Mouse (Mus musculus) spleen, adult 2 months (tissue): Measurements from ENCODE around the gene Rgs16. TPM values are rescaled to one million over a fixed set of nuclear protein-coding genes. Genes with fewer than 3 reads are reported as not detected.
"Not testable (repeated sequence)": the region's sequence is repeated elsewhere in the genome, so short reads cannot be mapped to it uniquely, and the experiment has no call there.

ENCODE experiments used
- DNase-seq, 2 experiments: peaks; one replicate each; pipeline versions ENCODE4 v3.0.0 to v3.0.0-alpha.2; 2012 to 2021; ENCODE audit warnings: low spot score in 2 of 2, low read depth in 1 of 2
- H3K27ac ChIP-seq: fragments of 200-500 bp; 2 replicates; pipeline ENCODE4 v1.5.1; 2012; ENCODE audit warnings: low read length, inconsistent platforms; ENCODE audit not compliant: insufficient read depth
- H3K27me3 ChIP-seq: fragments of 200-500 bp; 2 replicates; pipeline ENCODE4 v1.6.1; 2012; ENCODE audit warnings: mild to moderate bottlenecking, moderate library complexity, low read length, inconsistent platforms; ENCODE audit not compliant: control insufficient read depth, insufficient read depth
- H3K36me3 ChIP-seq: fragments of 200-500 bp; 2 replicates; pipeline ENCODE4 v1.6.1; 2012; ENCODE audit warnings: mild to moderate bottlenecking, low read length, inconsistent platforms; ENCODE audit not compliant: control insufficient read depth, insufficient read depth
- H3K4me1 ChIP-seq: fragments of 200-500 bp; 2 replicates; pipeline ENCODE4 v1.6.1; 2011; ENCODE audit warnings: inconsistent platforms; ENCODE audit not compliant: control insufficient read depth, insufficient read depth, insufficient read length
- H3K4me3 ChIP-seq: fragments of 200-500 bp; 2 replicates; pipeline ENCODE4 v1.5.1; 2011; ENCODE audit warnings: mild to moderate bottlenecking, inconsistent platforms; ENCODE audit not compliant: insufficient read depth, insufficient read length; ENCODE audit errors: extremely low read depth
- CTCF ChIP-seq: fragments of 200-500 bp; IDR thresholded peaks from 2 replicates; pipeline ENCODE4 v1.5.1; 2011; ENCODE audit warnings: mild to moderate bottlenecking, inconsistent platforms; ENCODE audit not compliant: insufficient read depth, insufficient read length, insufficient replicate concordance; ENCODE audit errors: extremely low read depth
- POLR2A ChIP-seq: fragments of 200-500 bp; IDR thresholded peaks from 2 replicates; pipeline ENCODE4 v1.6.1; 2011; ENCODE audit warnings: low read depth, low read length, inconsistent platforms
- WGBS: fragments of 180-500 bp; shearing (Covaris S2); methylation state at CpG from one replicate; pipeline ENCODE4 v1.1.7; 2018; 5-methylcytosine and 5-hydroxymethylcytosine counted together
- polyA plus RNA-seq: library from polyadenylated mRNA; depleted of rRNA; stranded (reverse); fragments of >200 nt; gene quantifications from 2 replicates; pipeline ENCODE4 v1.2.3, GENCODE M21; 2012

Gene Rgs16
- polyA plus RNA-seq, 1 experiment, result 0.88 TPM

DNA sequence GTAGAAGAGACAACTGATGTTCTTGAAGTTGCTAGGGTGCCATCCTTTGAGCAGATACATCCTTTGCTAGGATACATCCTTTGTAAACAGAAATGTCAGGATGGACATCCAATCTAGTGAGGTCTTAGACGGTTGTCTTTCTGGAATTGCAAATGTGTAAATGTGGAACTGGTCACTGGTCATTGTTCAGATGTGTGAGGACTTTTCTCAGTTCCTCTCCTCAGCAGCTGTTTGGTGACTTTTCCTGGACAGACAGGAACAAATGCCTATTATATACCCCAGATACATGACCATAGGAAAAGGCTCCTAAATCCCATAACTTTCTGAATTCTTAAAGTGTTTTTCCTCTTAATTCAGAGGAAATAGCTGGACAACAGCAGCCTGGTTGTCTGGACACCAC is 27.1 kb downstream of the Rgs16 start:
- 65% methylated on average over 1 of the region's 1 CpGs for WGBS
- no peak overlapping the region for H3K27ac ChIP-seq

DNA sequence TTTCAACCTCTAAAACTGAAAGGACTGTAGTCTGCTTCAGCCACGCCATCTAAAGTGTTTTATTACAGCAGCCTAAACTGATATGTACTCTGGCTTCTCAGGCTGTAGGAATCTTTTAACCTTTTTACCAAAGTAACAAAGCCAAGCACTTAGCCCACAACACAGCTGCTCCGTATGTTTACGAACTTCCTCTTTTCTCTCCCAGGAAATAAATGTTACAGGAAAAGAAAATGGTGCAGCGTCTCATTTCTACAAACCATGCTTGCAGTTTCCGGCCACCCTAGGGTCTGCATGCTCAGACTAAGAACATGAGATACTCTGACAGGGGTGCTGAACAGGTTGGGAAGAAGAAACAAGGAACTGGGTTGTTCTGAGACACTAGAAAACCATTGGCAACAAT is 28.3 kb downstream of the Rgs16 start:
- no peak overlapping the region for H3K4me3 ChIP-seq
- 17% methylated on average over 5 of the region's 5 CpGs for WGBS
- no peak overlapping the region for H3K27ac ChIP-seq
- no peaks in the 10 kb centered on the region for H3K36me3 ChIP-seq
- TF ChIP-seq CTCF (no peak), POLR2A (no peak)
- no peak for DNase-seq
- H3K4me1 ChIP-seq, result no peaks in the 10 kb centered on the region; the same call in 1 of the 2 replicates
- H3K27me3 ChIP-seq, result no peaks in the 10 kb centered on the region

More for the DNA sequence above, 27.1 kb downstream of the Rgs16 start:
- no peaks in the 10 kb centered on the region; the same call in 1 of the 2 replicates for H3K4me1 ChIP-seq
- TF ChIP-seq CTCF (no peak), POLR2A (no peak)
- peaks cover 3% of the 10 kb centered on the region; the same call in 1 of the 2 replicates for H3K36me3 ChIP-seq
- no peaks in the 10 kb centered on the region for H3K27me3 ChIP-seq
- H3K4me3 ChIP-seq, result no peak overlapping the region
- DNase-seq, result no peak

DNA sequence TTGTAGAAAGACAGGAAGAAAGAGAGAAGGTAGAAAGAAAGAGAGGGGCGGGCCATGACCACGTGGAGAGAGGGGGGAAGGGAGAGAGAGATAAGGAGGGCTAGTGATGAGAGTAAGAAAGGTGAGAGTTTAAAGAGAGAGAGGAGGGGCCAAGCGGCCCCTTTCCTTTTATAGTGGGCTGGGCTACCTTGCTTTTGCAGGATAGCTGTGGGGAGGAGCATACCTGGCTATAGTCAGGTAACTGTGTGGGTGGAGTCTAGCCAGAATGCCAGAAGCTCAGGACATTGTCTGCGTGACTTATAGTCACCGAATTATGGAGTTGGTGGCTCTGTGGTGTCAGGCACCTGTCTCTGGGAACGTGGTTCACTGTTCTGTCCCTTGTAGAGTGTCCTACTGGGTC is 29.4 kb downstream of the Rgs16 start:
- H3K27ac ChIP-seq, DNase-seq: not testable (repeated sequence)
- WGBS, result 77% methylated on average over 6 of the region's 6 CpGs

DNA sequence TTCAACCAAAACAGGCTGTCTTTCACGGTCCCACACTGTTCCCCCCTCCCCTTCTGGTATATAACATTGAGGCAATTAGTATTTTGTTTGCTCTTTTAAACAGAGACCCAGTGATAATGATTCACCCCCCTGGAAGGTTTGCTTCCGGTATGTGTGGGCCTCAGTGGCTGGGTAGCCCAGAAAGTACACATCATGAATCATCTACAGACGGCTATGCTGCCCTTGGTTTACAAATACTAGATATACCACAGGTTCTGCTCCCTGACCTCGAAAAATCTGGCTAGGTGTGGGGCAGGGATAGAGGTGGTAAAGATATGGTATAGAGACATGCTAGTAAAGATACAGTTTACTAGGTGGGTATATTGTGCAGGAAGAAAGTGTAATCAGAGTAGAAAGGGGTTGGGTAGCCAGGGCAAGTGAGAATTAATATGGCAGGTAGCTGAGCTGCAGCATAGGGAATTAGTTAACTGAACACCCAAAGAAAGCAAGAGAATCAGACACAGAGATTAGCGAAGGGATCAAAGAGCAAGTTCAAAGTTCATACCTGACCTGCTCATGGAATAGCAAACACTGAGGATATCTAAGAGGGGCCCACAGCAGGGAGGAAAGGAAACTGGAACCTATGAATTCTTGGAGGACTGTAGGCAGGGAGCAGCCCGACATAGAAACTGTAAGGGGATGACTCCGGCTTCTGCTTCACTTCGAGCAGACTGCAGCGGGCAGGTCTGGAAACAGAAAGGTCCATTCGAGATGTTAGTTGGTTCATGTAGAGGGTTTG is 30.0 kb downstream of the Rgs16 start:
- no peak overlapping the region for H3K27ac ChIP-seq
- no peak for DNase-seq
- 89% methylated on average over 10 of the region's 10 CpGs for WGBS
- no peaks in the 10 kb centered on the region for H3K36me3 ChIP-seq
- no peaks in the 10 kb centered on the region; the same call in 1 of the 2 replicates for H3K4me1 ChIP-seq
- H3K4me3 ChIP-seq, result no peak overlapping the region
- TF ChIP-seq CTCF (no peak), POLR2A (no peak)
- H3K27me3 ChIP-seq, result no peaks in the 10 kb centered on the region

More for the DNA sequence above, 29.4 kb downstream of the Rgs16 start:
- not testable (repeated sequence) for H3K4me1 ChIP-seq, H3K27me3 ChIP-seq, H3K36me3 ChIP-seq, H3K4me3 ChIP-seq

DNA sequence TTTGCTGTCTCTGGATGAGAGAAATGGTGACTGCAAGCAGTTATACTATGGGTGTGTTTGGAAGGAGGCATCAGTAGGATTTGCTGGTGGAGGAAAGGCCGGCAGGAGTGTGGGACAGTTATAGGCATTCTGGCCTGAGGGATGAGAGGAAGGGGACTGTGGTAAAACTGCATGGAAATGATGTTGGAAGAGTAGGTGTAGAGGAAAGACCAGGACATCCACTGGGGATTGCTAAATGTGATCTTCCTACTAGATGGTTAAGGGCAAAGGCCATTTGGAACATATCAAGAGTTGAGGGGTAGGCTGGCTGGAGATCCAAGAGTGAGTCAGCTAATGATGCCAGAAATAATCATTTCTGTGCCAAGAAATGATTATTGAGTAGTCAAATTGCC is 30.6 kb downstream of the Rgs16 start:
- Histone ChIP-seq H3K27me3 (no peaks in the 10 kb centered on the region), H3K4me1 (no peaks in the 10 kb centered on the region; the same call in 1 of the 2 replicates), H3K4me3 (no peak overlapping the region), H3K27ac (no peak overlapping the region), H3K36me3 (no peaks in the 10 kb centered on the region)
- WGBS, result 97% methylated on average over 1 of the region's 1 CpGs
- DNase-seq, result no peak
- no peak for TF ChIP-seq CTCF
- no peak for TF ChIP-seq POLR2A

DNA sequence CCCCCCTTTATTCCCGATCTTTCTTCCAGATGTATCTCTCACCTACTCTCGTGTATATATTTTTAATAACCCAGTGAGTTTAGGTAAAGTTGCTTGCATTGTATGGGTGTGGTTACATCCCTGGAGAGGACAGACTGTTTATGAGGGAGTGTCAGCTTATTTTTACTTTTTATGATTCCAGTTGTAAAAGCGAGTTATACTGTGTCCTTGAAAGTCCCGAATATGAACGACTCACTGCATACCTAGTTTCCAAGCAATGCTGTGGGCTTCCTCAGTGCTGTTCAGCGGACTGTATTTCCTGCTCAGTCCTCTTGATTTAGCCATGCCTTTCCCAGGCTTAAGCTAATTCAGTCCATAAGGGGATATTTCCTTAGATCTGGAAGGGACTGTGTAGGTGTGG is 35.0 kb downstream of the Rgs16 start:
- 78% methylated on average over 6 of the region's 6 CpGs for WGBS
- no peaks in the 10 kb centered on the region for H3K36me3 ChIP-seq
- no peak overlapping the region for H3K27ac ChIP-seq
- H3K4me3 ChIP-seq, result no peak overlapping the region
- no peaks in the 10 kb centered on the region for H3K4me1 ChIP-seq
- H3K27me3 ChIP-seq, result no peaks in the 10 kb centered on the region
- TF ChIP-seq POLR2A, result no peak
- TF ChIP-seq CTCF, result no peak
- DNase-seq, result no peak

DNA sequence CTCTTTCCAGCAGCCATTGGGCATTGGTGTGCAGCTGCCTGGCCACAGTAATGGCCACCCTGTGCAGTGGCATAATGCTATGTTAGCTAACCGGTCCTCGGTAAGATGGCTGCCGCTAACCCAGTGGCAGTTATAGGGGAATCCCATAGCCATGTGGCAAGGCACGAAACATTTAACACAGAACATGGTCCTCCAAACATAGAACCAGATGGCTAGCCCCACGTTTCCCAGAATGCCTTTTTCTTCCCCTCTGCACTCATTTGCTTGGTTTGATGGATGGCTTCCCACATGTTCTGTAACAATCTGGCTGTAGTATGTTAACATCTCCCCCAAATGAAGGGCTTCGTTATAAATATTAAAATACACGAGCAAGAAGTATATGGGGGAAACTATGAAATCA is 36.1 kb downstream of the Rgs16 start:
- 86% methylated on average over 7 of the region's 7 CpGs for WGBS
- H3K27ac ChIP-seq, result no peak overlapping the region
- H3K36me3 ChIP-seq, result no peaks in the 10 kb centered on the region
- H3K4me1 ChIP-seq, result no peaks in the 10 kb centered on the region
- H3K27me3 ChIP-seq, result no peaks in the 10 kb centered on the region
- TF ChIP-seq CTCF (no peak), POLR2A (no peak)
- no peak for DNase-seq
- H3K4me3 ChIP-seq, result no peak overlapping the region
